Mouse (Mus musculus): ENCODE results near the gene Oxct2b. TPM values are rescaled to one million over a fixed set of nuclear protein-coding genes. Genes with fewer than 3 reads are reported as not detected.
"Not testable (repeated sequence)": the region's sequence is repeated elsewhere in the genome, so short reads cannot be mapped to it uniquely, and the experiment has no call there.

Gene Oxct2b
- total and polyA plus RNA-seq, 2 experiments = not detected

DNA sequence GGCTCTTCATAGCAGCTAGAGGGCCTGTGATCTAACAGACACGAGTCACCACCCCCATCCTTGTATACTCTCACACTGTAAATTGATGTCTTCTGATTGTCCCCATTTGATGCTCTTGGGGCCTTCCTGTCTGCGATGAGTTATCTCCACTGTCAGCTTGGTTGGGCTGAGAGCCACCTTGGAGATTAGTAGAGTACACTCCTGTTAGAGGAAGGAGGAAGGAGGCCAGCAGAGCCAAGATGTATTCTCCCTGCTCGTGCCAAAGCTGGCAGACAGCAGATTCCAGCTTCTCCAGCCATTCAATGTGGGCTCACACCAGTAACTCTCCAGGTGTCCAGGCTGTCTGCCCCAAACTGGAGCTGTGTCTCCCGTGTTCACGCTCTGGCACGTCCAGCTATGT is 44.5 kb downstream of the Oxct2b start:
- no peak overlapping the region for H3K4me3 ChIP-seq (ENCODE audit: insufficient read depth, low read depth, low read length)
- no peaks in the 10 kb centered on the region for H3K36me3 ChIP-seq (ENCODE audit: control insufficient read depth, insufficient read depth, low read length)
- WGBS = 70% methylated on average over 6 of the region's 6 CpGs
- H3K27me3 ChIP-seq (ENCODE audit: control insufficient read depth, insufficient read depth, low read length) = no peaks in the 10 kb centered on the region; the same call in 1 of the 2 replicates
- H3K9ac ChIP-seq (ENCODE audit: low read depth, low read length) = no peak overlapping the region
- no peak for DNase-seq (ENCODE audit: extremely low read depth, low read depth, low spot score)
- no peak for TF ChIP-seq CTCF (IDR thresholded peaks at IDR 0.05; ENCODE audit: low read depth, low read length)
- TF ChIP-seq POLR2A (IDR thresholded peaks at IDR 0.05; ENCODE audit: extremely low read depth, insufficient read depth, low read length) = no peak
- H3K4me1 ChIP-seq (ENCODE audit: control insufficient read depth, insufficient read depth, low read length) = no peaks in the 10 kb centered on the region
- H3K27ac ChIP-seq (replicated peaks; ENCODE audit: insufficient read depth, low read depth, low read length) = no peak overlapping the region
- no peaks in the 10 kb centered on the region for H3K79me2 ChIP-seq (ENCODE audit: control insufficient read depth, insufficient read depth, low read length)

DNA sequence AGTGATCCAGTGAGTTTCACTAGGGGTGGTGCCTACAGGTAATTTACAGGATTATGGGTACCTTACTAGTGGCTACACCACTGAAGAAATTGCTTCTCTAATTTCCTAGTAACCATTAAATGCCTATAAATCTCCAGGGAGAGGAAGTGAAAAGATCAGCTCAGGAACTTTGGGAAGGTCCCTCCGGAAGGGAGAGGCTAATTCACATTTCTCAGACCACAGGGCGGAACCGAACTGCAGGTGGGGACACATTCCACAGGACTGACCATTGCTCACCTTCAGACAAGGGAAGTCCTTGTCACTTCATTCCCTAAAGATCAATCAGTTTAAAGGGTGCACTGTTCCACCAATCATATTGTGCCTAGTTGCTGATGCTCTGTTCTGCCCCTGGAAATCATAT is 45.2 kb downstream of the Oxct2b start:
- not testable (repeated sequence) for H3K9ac ChIP-seq (ENCODE audit: low read depth, low read length); H3K4me1 ChIP-seq (ENCODE audit: control insufficient read depth, insufficient read depth, low read length); H3K27me3 ChIP-seq (ENCODE audit: control insufficient read depth, insufficient read depth, low read length); H3K4me3 ChIP-seq (ENCODE audit: insufficient read depth, low read depth, low read length); H3K79me2 ChIP-seq (ENCODE audit: control insufficient read depth, insufficient read depth, low read length); H3K27ac ChIP-seq (replicated peaks; ENCODE audit: insufficient read depth, low read depth, low read length); H3K36me3 ChIP-seq (ENCODE audit: control insufficient read depth, insufficient read depth, low read length); DNase-seq (ENCODE audit: extremely low read depth, low read depth, low spot score)
- WGBS = 91% methylated on average over 3 of the region's 3 CpGs

DNA sequence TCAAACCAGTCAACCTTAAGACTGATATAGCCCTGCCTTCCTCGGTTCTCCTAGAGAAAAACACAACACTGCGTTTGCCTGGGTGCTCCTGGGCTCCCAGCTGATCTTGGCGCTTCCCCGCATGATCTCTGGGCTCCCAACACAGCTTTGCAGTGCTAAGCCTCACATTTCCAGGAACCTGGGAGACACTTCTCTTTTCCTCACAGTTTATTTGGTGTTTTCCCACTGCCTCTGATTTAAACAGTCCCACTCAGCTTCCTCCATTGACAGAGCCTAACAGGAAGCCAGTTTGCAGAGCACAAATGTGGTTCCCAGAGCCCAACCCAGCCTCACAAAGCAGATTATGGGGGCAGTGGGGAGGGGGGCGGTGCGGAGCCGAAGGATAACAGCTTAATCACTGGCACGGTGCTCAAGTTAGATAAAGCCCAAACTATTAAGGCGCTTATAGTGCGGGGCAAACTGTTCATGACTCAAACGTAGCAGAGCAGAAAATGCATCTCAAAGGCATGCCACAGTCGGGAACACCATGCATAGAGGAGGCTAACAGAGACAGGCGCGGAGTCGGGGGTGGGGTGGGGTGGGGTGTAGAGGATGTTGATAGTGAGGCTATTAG is 46.3 kb downstream of the Oxct2b start:
- Histone ChIP-seq H3K36me3 (ENCODE audit: control insufficient read depth, insufficient read depth, low read length) (no peaks in the 10 kb centered on the region), H3K27ac (replicated peaks; ENCODE audit: insufficient read depth, low read depth, low read length) (no peak overlapping the region), H3K27me3 (ENCODE audit: control insufficient read depth, insufficient read depth, low read length) (no peaks in the 10 kb centered on the region; the same call in 1 of the 2 replicates), H3K79me2 (ENCODE audit: control insufficient read depth, insufficient read depth, low read length) (no peaks in the 10 kb centered on the region), H3K4me3 (ENCODE audit: insufficient read depth, low read depth, low read length) (no peak overlapping the region), H3K9ac (ENCODE audit: low read depth, low read length) (no peak overlapping the region), H3K4me1 (ENCODE audit: control insufficient read depth, insufficient read depth, low read length) (no peaks in the 10 kb centered on the region)
- 18% methylated on average over 15 of the region's 15 CpGs for WGBS
- TF ChIP-seq CTCF (IDR thresholded peaks at IDR 0.05; ENCODE audit: low read depth, low read length) (no peak), POLR2A (IDR thresholded peaks at IDR 0.05; ENCODE audit: extremely low read depth, insufficient read depth, low read length) (no peak)
- no peak for DNase-seq (ENCODE audit: extremely low read depth, low read depth, low spot score)

DNA sequence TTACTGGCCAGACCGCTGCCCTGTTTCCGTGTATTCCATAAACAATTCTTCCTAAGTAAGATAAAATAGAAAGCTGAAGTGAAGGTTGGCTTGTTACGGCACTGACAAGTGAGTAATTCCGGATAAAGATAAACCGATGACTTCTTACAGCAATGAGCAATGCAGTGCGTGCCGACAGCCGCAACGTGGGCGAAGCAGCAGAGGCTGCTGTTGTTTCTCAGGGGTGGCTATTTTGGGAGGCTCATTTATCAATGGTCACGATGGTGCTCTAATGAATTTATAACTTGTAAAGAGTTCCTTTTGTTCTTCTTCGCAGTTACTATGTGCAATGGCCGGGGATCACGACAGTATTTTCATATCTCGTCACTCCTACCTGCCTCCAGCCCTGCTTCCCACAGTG is 48.1 kb downstream of the Oxct2b start:
- no peaks in the 10 kb centered on the region for H3K79me2 ChIP-seq (ENCODE audit: control insufficient read depth, insufficient read depth, low read length)
- WGBS = 83% methylated on average over 15 of the region's 15 CpGs
- H3K9ac ChIP-seq (ENCODE audit: low read depth, low read length) = no peak overlapping the region
- no peak overlapping the region for H3K27ac ChIP-seq (replicated peaks; ENCODE audit: insufficient read depth, low read depth, low read length)
- no peak for DNase-seq (ENCODE audit: extremely low read depth, low read depth, low spot score)
- H3K4me1 ChIP-seq (ENCODE audit: control insufficient read depth, insufficient read depth, low read length) = no peaks in the 10 kb centered on the region
- H3K4me3 ChIP-seq (ENCODE audit: insufficient read depth, low read depth, low read length) = no peak overlapping the region
- TF ChIP-seq POLR2A (IDR thresholded peaks at IDR 0.05; ENCODE audit: extremely low read depth, insufficient read depth, low read length) = no peak
- TF ChIP-seq CTCF (IDR thresholded peaks at IDR 0.05; ENCODE audit: low read depth, low read length) = no peak
- no peaks in the 10 kb centered on the region for H3K36me3 ChIP-seq (ENCODE audit: control insufficient read depth, insufficient read depth, low read length)
- no peaks in the 10 kb centered on the region; the same call in 1 of the 2 replicates for H3K27me3 ChIP-seq (ENCODE audit: control insufficient read depth, insufficient read depth, low read length)

Other genes with a start within 250 kb of the Oxct2b start
- gene Cap1, start 230.2 kb upstream of the Oxct2b start, total RNA-seq (2014; rRNA removed) = 52.6 and 55.7 TPM in 2 replicates
- 33.7 and 38.2 TPM in 2 replicates for gene Cap1, start 230.2 kb upstream of the Oxct2b start, polyA plus RNA-seq (2012; rRNA removed)
- gene Mfsd2a, start 155.1 kb upstream of the Oxct2b start, total RNA-seq (2014; rRNA removed) = 40.6 and 44.0 TPM in 2 replicates
- 32.8 and 62.5 TPM in 2 replicates for gene Mfsd2a, start 155.1 kb upstream of the Oxct2b start, polyA plus RNA-seq (2012; rRNA removed)
- gene Mycl, start 120.6 kb upstream of the Oxct2b start, total RNA-seq (2014; rRNA removed) = 7.0 and 7.6 TPM in 2 replicates
- gene Mycl, start 120.6 kb upstream of the Oxct2b start, polyA plus RNA-seq (2012; rRNA removed) = 3.3 and 3.6 TPM in 2 replicates
- gene Trit1, start 99.7 kb upstream of the Oxct2b start, total RNA-seq (2014; rRNA removed) = 9.2 and 11.2 TPM in 2 replicates
- 3.2 and 4.3 TPM in 2 replicates for gene Trit1, start 99.7 kb upstream of the Oxct2b start, polyA plus RNA-seq (2012; rRNA removed)
- gene Bmp8b, start 11.1 kb upstream of the Oxct2b start, total RNA-seq (2014; rRNA removed) = not detected in 2 replicates
- gene Bmp8b, start 11.1 kb upstream of the Oxct2b start, polyA plus RNA-seq (2012; rRNA removed) = 0.02 and 0.16 TPM in 2 replicates
- 15.2 and 17.2 TPM in 2 replicates for gene Ppie, start 23.7 kb downstream of the Oxct2b start, total RNA-seq (2014; rRNA removed)
- gene Ppie, start 23.7 kb downstream of the Oxct2b start, polyA plus RNA-seq (2012; rRNA removed) = 7.7 and 8.7 TPM in 2 replicates
- 0.20 TPM in 1 of 2 replicates, not detected in the other for gene Hpcal4, start 67.0 kb downstream of the Oxct2b start, total RNA-seq (2014; rRNA removed)
- not detected in 2 replicates for gene Hpcal4, start 67.0 kb downstream of the Oxct2b start, polyA plus RNA-seq (2012; rRNA removed)
- gene Nt5c1a, start 85.2 kb downstream of the Oxct2b start, total RNA-seq (2014; rRNA removed) = 0.20 TPM in 1 of 2 replicates, not detected in the other
- not detected in 2 replicates for gene Nt5c1a, start 85.2 kb downstream of the Oxct2b start, polyA plus RNA-seq (2012; rRNA removed)
- gene Heyl, start 117.3 kb downstream of the Oxct2b start, total RNA-seq (2014; rRNA removed) = 0.28 and 0.60 TPM in 2 replicates
- 1.0 and 1.4 TPM in 2 replicates for gene Heyl, start 117.3 kb downstream of the Oxct2b start, polyA plus RNA-seq (2012; rRNA removed)
- 25.3 and 41.9 TPM in 2 replicates for gene Pabpc4, start 146.1 kb downstream of the Oxct2b start, total RNA-seq (2014; rRNA removed)
- 40.8 and 54.4 TPM in 2 replicates for gene Pabpc4, start 146.1 kb downstream of the Oxct2b start, polyA plus RNA-seq (2012; rRNA removed)
- gene Oxct2a, start 207.4 kb downstream of the Oxct2b start, total RNA-seq (2014; rRNA removed) = not detected in 2 replicates
- not detected in 2 replicates for gene Oxct2a, start 207.4 kb downstream of the Oxct2b start, polyA plus RNA-seq (2012; rRNA removed)
- not detected in 2 replicates for gene Bmp8a, start 227.0 kb downstream of the Oxct2b start, total RNA-seq (2014; rRNA removed)
- not detected in 2 replicates for gene Bmp8a, start 227.0 kb downstream of the Oxct2b start, polyA plus RNA-seq (2012; rRNA removed)